Mouse (Mus musculus): ENCODE measurements around the gene Eaf2.

- TF ChIP-seq CTCF (IDR thresholded peaks at IDR 0.05) (no peak), EP300 (IDR thresholded peaks at IDR 0.05; ENCODE audit: insufficient read depth, low read depth, low read length) (no peak), POLR2A (IDR thresholded peaks at IDR 0.05; ENCODE audit: insufficient read depth, low read depth, low read length) (no peak)
Observed at GRCm38 (mm10) chr16:36887546-36887945, 12.7 kb upstream of the Eaf2 start.

Measured in heart, adult 2 months (tissue).